Mouse (Mus musculus): Measurements from ENCODE around the gene Cmklr1.

Cmklr1 gene

DNA sequence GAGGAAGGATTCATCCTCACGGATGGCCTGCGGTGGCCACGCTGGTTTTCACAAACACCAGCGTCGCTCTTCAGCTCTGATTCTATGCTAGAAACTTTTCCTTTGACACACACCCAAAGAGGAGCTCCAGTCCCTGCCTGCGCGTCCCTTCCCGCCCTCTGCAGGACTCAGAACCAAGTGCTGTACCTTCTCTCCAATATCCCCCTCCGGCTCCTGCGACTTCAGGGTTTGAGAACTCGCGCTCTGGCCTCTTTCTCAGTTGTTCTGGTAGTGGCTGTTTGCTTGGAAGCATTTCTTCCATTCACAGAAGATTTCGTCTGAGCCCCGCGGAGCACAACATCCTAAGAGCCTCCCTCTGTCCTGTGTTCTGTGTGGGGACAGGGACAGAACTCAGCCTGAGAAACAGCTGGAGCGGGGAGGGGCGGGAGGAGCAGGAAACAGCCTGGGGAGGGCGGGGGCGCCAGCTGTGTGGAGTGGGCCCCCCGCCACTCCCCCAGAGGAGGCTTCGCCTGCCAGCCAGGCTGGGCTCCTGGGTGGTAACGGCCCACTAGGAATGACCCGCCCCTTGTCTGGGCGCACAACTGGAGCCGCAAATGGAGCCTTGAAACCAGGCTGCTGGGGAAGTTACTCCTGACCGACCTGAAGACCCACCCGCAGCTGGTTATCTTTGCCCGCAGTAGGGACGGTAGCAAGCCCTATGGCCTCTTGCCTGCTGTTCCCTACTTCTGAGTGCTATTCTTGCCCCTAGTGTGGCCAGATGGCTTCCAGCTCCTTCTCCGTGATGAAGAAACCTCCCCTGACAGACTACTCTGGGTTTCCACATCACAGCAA, at the start of gene Cmklr1:
TSS of gene Cmklr1 (minus strand) at position 392 of the 831 bp plus-strand sequence.
- no peak for ATAC-seq (ENCODE audit: low TSS enrichment)

DNA sequence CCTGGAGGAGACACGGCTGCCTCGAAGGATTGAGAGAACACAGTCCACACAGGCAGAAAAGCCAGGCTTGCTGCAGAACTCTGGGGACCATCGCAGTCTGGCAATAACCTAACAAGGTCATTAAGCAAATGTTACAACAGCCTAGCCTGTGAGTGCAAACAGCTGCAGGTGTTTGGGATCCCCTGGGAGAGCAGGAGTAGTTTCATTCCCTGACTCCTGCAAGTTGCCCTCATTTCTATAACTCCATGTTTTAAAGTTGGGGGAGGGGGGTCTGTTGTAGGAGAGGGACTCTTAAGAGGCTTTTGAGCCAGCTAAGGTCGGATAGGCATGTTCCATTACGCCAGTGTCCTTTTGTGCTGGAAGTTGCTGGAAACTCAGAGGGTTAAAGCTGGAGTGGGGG, 44.2 kb upstream of the Cmklr1 start:
- ATAC-seq (ENCODE audit: low TSS enrichment) = no peak

DNA sequence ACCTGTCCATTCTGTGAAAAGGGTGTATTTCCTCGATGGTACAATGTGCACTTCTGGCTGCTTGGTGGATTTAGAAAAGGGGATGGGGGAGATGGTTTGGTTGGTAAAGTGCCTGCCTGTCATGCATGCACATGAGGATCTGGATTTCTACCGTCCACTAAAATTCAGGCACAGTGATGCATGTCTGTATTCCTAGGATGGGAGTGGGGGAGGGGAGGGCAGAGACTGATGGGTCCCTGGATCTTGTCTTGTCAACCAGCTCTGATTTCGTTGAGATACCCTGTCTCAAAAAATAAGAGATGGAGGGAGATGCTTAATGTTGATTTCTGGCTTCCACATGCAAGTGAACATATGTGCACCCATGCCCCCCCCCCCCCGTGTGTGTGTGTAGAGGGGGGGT, 43.8 kb upstream of the Cmklr1 start:
- no peak for ATAC-seq (ENCODE audit: low TSS enrichment)

DNA sequence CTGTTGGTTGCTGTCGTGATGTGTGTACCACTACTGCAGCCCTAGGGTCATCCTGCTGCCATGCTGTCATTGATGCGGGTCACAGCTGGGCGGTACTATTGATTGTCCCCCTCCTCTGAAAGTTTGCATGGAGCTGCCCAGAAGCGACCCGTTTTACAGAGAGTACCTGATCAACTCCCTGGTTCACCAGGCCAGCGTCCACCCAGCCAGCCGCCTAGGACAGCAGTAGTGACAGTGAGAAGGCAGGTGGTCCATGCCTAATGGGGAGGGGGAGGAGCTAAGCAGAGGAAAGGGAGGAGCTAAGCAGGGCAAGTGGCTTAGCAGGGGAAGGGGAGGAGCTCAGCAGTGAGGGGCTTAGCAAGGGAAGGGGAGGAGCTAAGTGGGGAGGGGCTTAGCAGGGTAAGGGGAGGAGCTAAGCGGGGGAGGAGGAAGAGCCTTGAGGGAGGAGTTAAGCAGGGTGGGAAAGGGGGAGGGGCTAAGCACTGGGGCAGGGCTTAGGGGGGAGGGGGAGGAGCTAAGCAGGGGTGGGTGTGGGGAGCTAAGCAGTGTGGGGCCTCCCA, 43.0 kb upstream of the Cmklr1 start:
- ATAC-seq (ENCODE audit: low TSS enrichment) = no peak

DNA sequence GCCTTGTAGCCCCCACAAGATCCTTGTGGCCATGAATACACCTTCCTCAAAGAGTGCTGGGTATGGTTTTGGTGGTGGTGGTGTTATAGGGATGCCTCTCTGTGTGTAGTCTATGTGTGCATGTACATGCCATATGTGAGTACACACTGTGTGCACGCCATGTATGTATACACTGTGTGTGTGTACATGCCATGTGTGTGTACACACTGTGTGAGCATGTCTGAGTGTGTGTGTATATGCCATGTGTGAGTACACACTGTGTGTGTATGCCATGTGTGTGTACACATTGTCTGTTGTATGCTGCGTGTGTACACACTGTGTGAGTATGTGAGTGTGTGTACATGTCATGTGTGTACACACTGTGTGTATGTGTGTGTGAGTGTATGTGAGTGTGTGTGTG, 40.6 kb upstream of the Cmklr1 start:
- no peak for ATAC-seq (ENCODE audit: low TSS enrichment)

DNA sequence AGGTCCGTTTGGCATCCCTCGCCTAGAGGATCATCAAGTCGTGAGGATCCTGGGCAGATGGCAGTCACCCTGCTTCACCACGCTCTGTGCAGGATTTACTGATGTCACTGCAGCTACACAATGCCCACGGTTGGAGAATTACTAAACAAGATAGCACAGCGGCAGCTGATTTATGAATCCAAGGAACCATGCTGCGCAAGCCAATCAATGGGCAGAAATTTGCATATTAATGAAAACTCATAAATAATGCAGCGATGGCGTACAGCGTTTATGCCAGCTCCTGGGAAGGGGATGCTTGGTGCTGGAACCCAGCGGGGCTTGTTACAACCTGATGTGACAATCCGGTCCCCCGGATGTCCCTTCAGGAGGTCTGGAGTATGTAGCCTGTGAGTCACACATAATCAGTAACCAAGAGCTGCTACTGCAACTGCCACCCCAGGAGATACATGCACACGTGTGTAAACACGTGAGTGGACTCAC, 39.9 kb upstream of the Cmklr1 start:
- ATAC-seq (ENCODE audit: low TSS enrichment) = no peak

DNA sequence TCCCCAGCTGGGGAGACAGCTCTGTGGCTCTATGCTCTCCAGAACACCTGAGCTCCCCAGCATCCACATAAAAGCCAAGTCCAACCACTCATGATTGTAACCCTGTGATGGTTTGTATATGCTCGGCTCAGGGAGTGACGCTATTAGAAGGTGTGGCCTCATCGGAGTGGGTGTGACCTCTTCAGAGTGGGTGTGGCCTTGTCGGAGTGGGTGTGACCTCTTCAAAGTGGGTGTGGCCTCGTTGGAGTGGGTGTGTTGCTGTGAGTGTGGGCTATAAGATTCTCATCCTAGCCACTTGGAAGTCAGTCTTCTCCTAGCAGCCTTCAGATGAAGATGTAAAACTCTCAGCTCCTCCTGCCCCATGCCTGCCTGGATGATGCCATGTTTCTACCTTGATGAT, 37.3 kb upstream of the Cmklr1 start:
- ATAC-seq (ENCODE audit: low TSS enrichment) = no peak

DNA sequence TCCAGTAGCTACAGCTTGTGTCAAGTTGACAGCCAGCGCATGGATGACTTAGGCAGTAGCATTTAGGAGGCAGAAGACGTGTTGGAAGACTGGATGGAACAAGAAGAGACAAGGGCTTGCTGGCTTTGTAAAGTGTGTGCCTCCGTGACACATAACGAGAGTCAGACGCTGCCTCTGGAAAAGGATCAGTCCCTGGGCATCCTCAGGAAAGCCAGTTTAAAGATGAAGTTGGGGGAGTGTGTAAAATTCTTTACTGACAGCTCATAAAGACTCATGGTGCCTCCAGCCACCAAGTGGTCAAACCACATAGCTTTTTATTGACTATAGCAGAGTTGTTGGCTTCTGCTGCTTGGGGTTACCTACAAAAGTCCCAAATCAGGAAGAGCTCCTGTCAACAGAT, 35.2 kb upstream of the Cmklr1 start:
- no peak for ATAC-seq (ENCODE audit: low TSS enrichment)

DNA sequence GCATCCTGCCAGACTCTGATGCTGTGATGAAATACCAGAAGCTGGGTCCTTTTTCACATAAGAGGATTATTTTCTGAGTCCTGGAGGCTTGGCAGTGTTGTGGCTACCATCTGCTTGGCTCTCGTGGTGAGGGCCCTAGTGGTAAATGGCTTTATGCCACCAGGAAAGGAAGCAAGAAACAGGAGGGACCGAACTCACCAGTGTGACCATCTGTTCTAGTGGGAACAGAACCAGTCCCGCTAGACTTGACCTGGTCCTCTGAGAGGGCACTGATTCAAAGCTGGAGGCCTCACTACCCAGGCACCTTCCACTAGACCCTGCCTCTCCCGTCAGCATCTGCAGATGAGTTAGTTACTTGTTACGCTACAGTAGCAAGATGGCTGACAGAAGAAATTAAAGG, 33.0 kb upstream of the Cmklr1 start:
- no peak for ATAC-seq (ENCODE audit: low TSS enrichment)

DNA sequence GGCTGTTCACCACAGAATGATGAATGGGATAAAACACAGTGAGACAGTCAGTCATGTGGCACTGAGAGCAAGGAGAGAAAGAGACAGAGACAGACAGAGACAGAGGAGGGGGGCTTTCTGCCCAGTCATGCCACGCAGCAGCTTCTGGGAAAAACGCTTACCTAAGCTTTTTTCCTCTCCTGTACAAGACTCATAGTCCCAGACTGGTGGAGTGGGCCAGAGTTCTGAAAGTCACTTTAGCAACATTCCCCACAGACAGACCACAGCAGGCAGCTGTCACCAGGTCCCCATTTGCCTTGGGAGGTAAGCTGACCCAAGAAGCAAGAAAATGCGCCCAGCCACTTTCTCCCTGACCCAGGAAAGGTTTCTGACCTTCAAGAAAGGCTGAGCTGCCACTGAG, 32.2 kb upstream of the Cmklr1 start:
- ATAC-seq (ENCODE audit: low TSS enrichment) = no peak

DNA sequence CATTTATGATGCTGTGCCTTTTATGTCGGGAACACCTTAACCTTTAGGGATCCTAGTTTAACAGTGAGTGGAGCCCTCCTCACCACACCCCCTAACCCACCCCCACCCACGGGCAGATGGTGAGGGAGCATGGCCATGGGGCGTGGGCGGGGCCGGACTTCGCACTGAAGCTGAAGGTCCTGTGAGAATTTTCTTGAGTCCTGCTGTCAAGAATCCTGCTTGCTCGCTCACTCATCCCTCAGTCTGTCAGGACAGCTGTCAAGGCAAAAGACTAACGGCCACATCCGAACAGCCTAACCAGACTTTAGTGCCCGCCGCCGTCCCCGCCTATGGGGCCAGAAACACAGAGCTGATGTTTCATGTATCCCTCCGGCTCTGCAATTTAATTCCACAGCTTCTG, 31.0 kb upstream of the Cmklr1 start:
- no peak for ATAC-seq (ENCODE audit: low TSS enrichment)

DNA sequence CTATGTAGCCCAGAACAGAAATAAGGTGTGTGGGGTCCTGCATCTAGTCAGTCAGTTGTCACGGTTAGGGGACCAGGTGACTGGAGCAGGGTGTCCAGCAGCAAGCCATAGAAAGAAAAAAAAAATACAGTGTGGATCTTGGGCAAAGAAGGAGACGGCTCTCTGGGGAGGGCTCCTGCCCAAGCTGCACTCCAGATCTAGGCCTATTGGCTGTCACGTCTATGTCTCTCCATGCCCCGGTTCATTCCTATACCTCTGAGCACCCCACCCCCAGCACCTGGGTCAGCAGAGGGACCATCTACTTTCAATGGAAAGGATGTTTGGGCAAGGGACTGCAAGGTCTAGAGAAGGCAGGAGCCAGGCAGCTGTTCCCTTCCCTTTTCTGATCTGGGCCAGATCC, 29.3 kb upstream of the Cmklr1 start:
- no peak for ATAC-seq (ENCODE audit: low TSS enrichment)

DNA sequence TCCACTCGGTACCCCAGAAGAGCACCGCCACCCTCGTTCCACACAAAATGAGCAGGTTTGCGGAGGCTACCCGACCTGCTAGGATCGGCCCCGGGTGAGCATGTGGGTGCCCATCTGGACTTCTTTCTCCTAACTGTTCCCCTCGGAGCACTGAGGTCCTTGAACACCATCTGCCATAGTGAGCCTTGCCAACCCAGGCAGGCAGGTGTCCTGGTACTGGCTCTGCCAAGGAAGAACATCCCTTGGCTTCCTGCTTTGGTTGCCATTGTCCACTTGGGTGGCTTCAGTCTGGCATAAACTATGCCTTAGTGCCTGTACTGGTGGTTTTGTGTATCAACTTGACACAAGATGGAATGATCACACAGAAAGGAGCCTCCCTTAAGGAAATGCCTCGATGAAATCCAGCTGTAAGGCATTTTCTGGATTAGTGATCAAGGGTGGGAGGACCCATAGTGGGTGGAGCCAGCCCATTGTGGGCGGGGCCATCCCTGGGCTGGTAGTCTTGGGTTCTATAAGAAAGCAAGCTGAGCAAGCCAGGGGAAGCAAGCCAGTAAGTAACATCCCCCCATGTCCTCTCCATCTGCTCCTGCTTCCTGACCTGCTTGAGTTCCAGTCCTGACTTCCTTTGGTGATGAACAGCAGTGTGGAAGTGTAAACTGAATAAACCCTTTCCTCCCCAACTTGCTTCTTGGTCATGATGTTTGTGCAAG, 28.7 kb upstream of the Cmklr1 start:
- no peak for ATAC-seq (ENCODE audit: low TSS enrichment)

DNA sequence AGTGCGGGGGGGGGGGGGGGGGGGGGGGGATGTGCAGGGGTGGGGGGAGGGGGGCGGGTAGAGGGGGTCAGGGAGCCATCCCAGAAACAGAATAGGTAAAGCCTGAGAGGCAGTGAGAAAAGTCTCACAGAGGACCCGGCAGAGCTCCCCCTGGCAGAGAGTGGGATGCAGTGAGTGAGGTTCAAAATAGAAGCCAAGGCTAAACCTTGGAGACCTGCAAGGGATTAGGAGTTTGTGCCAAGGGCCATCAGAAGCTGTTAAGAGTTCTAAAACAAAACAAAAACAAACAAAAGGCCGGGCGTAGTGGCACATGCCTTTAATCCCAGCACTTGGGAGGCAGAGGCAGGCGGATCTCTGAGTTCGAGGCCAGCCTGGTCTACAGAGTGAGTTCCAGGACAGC, 27.3 kb upstream of the Cmklr1 start:
- no peak for ATAC-seq (ENCODE audit: low TSS enrichment)

DNA sequence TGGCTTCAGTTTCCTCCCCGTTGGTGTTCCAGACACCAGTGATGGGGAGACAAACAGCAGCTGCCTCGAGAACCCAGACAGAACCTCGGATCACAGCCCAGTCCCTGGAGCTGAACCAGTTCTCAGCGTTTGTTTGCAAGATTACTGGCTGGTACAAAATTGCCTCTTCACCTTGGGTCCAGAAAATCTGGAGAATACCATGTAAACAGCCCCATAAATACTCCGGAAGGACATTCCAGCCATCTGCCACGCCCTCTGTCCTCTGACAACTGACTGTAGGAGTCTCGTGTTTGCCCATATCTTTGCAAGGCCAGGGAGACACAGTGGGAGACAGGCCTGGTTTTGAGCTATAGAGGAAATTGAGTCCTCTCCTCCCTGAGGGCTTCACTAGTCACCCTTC, 24.6 kb upstream of the Cmklr1 start:
- no peak for ATAC-seq (ENCODE audit: low TSS enrichment)

DNA sequence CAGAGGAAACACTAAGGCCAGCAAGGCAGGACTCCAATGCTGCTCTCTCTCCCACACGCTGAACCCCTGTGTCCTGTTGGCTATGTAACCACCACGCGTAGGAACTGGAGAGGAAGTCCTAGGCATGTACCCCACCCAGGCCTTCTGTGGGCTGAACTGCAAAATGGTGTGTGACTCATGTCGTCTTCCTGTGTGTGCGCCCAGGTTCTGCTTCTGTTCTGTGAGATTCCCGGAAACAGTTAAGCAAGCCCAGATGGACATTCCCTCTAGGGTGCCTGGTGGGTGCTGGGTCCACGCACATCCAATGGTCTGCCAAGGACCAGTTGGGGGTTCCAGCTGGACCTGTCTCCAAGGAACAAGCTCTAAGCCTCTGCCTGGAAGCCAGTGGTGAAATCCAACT, 22.2 kb upstream of the Cmklr1 start:
- ATAC-seq (ENCODE audit: low TSS enrichment) = peak; percentile 67; the same call in 1 of the 2 replicates

DNA sequence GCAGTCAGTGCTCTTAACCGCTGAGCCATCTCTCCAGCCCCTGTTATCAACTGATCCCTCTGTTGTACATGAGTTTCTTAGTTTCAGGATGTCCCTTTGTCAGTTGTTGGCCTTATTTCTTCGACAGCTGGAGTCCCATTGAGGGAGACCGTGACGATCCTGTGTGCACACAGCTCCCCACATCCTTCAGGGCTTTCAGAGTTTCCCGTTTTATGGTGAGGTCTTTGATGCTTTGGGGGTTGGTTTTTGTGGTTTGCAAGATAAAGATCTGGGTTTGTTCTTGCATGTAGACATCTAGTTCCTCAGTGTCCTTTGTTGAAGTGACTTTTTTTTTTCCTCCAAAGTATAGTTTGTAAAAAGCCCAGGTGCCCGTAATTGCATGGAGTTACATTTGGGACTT, 20.4 kb upstream of the Cmklr1 start:
- no peak for ATAC-seq (ENCODE audit: low TSS enrichment)

DNA sequence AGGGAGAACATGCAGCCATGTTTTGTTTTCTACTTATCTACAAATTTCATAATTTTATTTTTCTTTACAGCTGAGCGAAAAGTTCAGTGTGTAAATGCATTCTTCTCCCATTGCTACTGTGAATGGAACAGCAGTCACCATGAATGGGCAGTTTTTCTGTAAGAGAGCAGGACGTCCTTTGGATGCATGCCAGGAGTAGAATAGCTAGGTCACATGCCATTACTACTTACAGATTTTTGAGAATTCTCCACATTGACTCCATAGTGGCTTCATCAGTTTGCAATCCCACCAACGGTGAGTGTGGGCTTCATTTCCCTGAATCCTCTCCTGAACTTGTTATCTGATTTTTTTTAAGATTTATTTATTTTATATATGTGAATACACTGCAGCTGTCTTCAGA, 19.9 kb upstream of the Cmklr1 start:
- ATAC-seq (ENCODE audit: low TSS enrichment) = no peak

DNA sequence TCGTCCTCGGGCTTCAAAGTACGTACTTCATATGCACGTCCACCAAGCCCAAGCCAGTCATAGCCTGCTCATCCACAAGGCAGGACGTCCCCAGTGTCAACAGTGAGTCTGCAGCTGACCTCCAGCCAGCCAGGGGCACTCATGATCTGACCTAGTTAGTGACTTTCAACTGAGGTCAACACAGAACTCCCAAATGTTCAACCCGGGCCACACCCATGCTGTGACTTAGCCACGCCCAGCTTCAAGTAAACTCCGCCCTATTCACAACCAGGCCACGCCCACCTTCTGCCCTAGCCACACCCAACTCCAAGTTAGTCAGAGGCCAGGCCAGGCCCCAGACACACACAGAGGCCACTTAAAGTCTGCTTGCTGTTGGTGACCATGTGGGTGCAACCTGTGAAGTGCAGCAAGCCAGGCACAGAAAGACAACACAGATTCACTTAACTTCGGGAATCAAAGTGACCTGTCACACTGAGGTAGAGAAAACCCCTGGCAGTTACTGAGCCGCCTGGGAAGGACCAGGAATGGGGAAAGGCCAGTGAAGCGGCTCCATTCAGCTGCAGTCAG, 14.5 kb upstream of the Cmklr1 start:
- ATAC-seq (ENCODE audit: low TSS enrichment) = no peak

DNA sequence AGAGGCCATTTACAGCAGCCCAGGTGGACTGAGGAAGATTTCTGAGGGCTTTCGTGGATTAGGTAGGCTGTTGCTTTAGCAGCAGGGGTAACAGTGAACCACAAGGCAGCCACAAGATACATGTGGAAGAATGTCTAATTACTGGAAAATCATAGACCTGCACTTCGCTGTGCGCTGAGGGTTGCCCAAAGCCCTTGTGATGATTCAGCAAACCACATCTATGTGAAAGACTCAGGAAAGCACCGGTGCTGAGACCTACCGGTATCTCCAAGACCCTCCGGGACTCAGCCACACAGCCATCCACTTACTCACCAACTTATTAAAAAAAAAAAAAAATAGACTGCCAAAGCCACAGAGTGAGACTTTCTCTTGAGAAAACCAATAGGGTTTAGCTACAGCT, 13.9 kb upstream of the Cmklr1 start:
- ATAC-seq (ENCODE audit: low TSS enrichment) = no peak

DNA sequence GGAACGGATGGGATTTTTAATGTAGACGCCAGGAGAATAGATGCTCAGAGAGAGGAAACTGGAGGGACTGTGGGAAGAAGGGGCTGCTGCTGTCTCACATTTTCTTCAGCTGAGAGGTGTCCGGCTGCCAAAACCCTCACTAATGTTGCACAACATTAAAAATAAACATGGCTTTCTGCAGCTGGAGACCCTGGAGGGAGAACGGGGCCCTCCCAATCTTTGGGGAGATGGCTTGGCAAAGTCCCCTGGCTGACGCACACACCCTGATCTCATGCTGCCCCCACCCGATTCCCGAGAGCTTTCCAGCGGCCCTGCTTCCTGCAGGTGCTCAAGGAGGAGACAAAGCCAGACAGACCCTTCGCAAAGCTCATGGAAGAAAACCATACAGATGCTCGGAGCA, 10.6 kb upstream of the Cmklr1 start:
- no peak for ATAC-seq (ENCODE audit: low TSS enrichment)

DNA sequence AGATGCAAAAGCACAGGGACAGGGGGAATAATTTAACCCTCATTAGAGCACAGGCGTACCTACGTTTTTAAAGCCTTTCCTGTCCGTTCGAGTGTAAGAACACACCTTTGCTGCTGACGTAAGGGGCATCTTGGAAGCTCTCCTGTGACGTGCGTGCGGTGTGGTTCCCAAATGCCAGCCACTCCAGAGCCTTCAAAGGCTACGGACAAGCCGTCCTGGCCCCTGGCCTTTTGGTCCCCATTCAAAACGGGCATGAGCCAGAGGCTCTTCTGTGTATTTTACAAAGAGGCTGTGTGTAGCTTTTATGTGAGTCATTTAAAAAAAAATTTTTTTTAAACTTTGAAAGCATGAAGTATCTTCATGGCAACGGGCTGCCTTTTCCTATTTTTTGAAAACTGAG, 4.6 kb upstream of the Cmklr1 start:
- ATAC-seq (ENCODE audit: low TSS enrichment) = no peak

DNA sequence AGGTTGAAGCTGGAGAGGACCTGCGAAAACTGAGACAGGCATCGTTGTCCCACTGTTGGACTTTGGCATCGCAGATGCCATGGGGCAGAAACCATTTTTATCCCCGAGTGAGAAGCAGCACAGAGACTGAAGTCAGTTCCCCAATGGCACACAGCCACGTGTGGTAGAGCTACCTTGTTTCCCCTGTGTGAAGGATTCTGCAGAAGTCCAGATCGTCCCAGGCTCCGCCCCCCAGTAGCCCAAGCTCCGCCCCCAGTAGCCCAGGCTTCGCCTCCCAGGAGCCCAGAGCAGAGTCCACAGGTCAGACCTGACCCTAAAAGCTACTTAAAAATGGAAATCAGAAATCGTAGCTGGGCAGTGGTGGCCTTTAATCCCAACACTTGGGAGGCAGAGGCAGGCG, 4.0 kb upstream of the Cmklr1 start:
- no peak for ATAC-seq (ENCODE audit: low TSS enrichment)
